Mouse (Mus musculus) liver, postnatal 0 days (tissue): Measurements from ENCODE around the gene Dynll1. TPM values are rescaled to one million over a fixed set of nuclear protein-coding genes. Genes with fewer than 3 reads are reported as not detected.

ENCODE experiments used
- ATAC-seq: fragments of 200-750 bp; cut with Nextera tagmentation; 2 replicates; pipeline ENCODE4 v1.8.0; 2017; ENCODE audit warnings: mild to moderate bottlenecking, moderate library complexity
- DNase-seq: peaks from one replicate; pipeline ENCODE4 v3.0.0-alpha.2; 2016
- H3K27ac ChIP-seq: fragments of 300-500 bp; sonication (generic); 2 replicates; pipeline ENCODE4 v1.5.1; 2014; ENCODE audit warnings: antibody characterized with exemption, moderate library complexity, mild to moderate bottlenecking, low read depth
- H3K27me3 ChIP-seq: fragments of 300-500 bp; sonication (generic); 2 replicates; pipeline ENCODE4 v1.6.1; 2014; ENCODE audit warnings: low read length, control low read depth, mixed read lengths; ENCODE audit not compliant: insufficient read depth
- H3K36me3 ChIP-seq: fragments of 300-500 bp; sonication (generic); replicated peaks from 2 replicates; pipeline ENCODE4 v1.6.1; 2014; ENCODE audit warnings: mild to moderate bottlenecking, control low read depth, low read length, moderate library complexity, mixed read lengths; ENCODE audit not compliant: insufficient read depth
- H3K4me1 ChIP-seq: fragments of 300-500 bp; sonication (generic); 2 replicates; pipeline ENCODE4 v1.6.1; 2014; ENCODE audit warnings: antibody characterized with exemption, mild to moderate bottlenecking, control low read depth; ENCODE audit not compliant: insufficient read depth
- H3K4me2 ChIP-seq: fragments of 300-500 bp; sonication (generic); 2 replicates; pipeline ENCODE4 v1.6.1; 2014; ENCODE audit warnings: low read depth, mild to moderate bottlenecking, low read length, moderate library complexity, mixed read lengths
- H3K4me3 ChIP-seq: fragments of 300-500 bp; sonication (generic); 2 replicates; pipeline ENCODE4 v1.5.1; 2014; ENCODE audit warnings: low read depth, low read length
- H3K9ac ChIP-seq: fragments of 300-500 bp; sonication (generic); replicated peaks from 2 replicates; pipeline ENCODE4 v1.6.1; 2014; ENCODE audit warnings: mild to moderate bottlenecking, moderate library complexity
- H3K9me3 ChIP-seq: fragments of 300-500 bp; sonication (generic); 2 replicates; pipeline ENCODE4 v1.6.1; 2016; ENCODE audit warnings: mild to moderate bottlenecking, control low read depth, low read length, mixed read lengths
- CTCF ChIP-seq: sonication (generic); IDR thresholded peaks from 2 replicates; pipeline ENCODE4 v1.5.1; 2016; ENCODE audit warnings: antibody characterized with exemption, low read depth
- EP300 ChIP-seq: IDR thresholded peaks from 2 replicates; pipeline ENCODE4 v1.6.1; 2016; ENCODE audit warnings: antibody characterized with exemption, low read depth, mild to moderate bottlenecking
- WGBS: fragments of 180-500 bp; shearing (Covaris S2); extraction: QIAGEN DNeasy Blood & Tissue Kit; methylation state at CpG from one replicate; pipeline ENCODE4 v1.1.7; 2014; ENCODE audit not compliant: insufficient replicate concordance; 5-methylcytosine and 5-hydroxymethylcytosine counted together
- polyA plus RNA-seq: library from polyadenylated mRNA; unstranded; fragments of >200 nt; fragmentation: Nextera tagmentation; extraction: Ambion mirVana; gene quantifications from 2 replicates; pipeline ENCODE4 v1.2.1, GENCODE M21; 2015

Dynll1 gene
- polyA plus RNA-seq = 388 and 399 TPM in 2 replicates

DNA sequence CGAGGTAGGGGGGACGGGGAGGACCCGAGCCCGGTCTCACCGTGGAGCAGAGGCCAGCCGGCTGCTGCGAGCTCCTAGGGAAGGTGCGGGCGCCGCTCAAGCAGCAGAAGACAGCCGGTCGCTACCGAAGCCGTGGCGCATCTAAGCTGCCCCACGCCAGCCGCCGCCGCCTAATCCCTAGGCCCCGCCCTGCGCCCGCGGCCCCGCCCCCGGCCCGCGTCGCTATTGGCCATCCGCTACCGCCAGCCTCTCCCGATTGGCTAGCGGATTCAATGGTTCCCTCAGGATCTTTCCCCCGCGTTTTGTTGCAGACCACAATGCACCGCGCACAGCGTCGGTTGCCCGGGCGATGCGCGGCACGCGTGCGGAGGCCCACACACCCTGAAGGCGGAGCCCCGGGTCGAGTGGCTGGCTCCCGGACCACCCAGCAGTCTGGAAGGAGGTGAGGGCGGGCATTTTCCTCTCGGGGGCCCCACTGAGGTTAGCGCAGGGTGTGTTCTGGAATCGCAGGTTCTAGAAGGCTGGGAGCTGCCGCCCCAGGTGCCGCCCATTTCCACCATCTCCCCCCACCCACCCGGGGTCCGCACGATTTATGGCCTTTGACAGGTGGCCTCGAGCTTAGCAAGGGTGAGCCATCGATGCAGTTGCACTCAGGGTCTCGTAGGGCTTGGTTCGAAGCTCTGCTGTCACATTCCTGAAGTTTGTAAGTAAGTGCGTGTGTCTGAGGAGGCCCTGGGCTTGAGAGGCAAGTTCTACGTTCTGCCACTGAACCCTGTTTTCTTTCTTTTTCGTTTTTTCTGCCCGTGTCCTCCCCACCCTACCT lies at the start of gene Dynll1:
Gene Dynll1 (minus strand): TSS at position 208 of the 823 bp plus-strand sequence.
- WGBS = under 1% methylated on average over 65 of the region's 66 CpGs
- no peaks in the 10 kb centered on the region for H3K9me3 ChIP-seq
- ATAC-seq (peak; percentile 97), DNase-seq (peak; percentile 99)
- H3K36me3 ChIP-seq = peaks cover 22% of the 10 kb centered on the region
- H3K27me3 ChIP-seq = no peaks in the 10 kb centered on the region
- TF ChIP-seq CTCF (peak; percentile 30; the same call in 1 of the 2 replicates), EP300 (peak; percentile 28; the same call in 1 of the 2 replicates)
- peak within 1 kb of the TSS; percentile 92 for H3K27ac ChIP-seq
- H3K4me1 ChIP-seq = peaks cover 18% of the 10 kb centered on the region
- peak within 1 kb of the TSS; percentile 99 for H3K4me2 ChIP-seq
- H3K4me3 ChIP-seq = peak within 1 kb of the TSS; percentile 95
- H3K9ac ChIP-seq = peak within 1 kb of the TSS; percentile 91

GRCm38 (mm10) chr5:115349225-115349555 lies 48.4 kb upstream of the Dynll1 start:
- Histone ChIP-seq H3K36me3 (peaks cover 18% of the 10 kb centered on the region), H3K4me1 (peaks cover 16% of the 10 kb centered on the region), H3K9ac (peak overlapping the region; percentile 62), H3K4me2 (peak overlapping the region; percentile 83), H3K27ac (peak overlapping the region; percentile 76), H3K9me3 (0 out of 2 replicates have a peak, but pooled peaks cover 2% of the 10 kb centered on the region), H3K27me3 (no peaks in the 10 kb centered on the region), H3K4me3 (peak overlapping the region; percentile 91)
- no peak; the same call in 1 of the 2 replicates for TF ChIP-seq CTCF
- TF ChIP-seq EP300 = no peak
- DNase-seq (no peak), ATAC-seq (peak; percentile 28)
- under 1% methylated on average over 18 of the region's 18 CpGs for WGBS

GRCm38 (mm10) chr5:115348546-115349224 lies 47.9 kb upstream of the Dynll1 start, which contains the start of gene Cox6a1:
Cox6a1 (minus strand) TSS chr5:115348981.
- H3K4me3 ChIP-seq = peak within 1 kb of the TSS; percentile 91
- peak within 1 kb of the TSS; percentile 89 for H3K4me2 ChIP-seq
- ATAC-seq (peak; percentile 93), DNase-seq (peak; percentile 99)
- under 1% methylated on average over 61 of the region's 74 CpGs for WGBS
- H3K9me3 ChIP-seq = 0 out of 2 replicates have a peak, but pooled peaks cover 2% of the 10 kb centered on the region
- TF ChIP-seq CTCF (peak; percentile 39), EP300 (no peak)
- H3K27me3 ChIP-seq = no peaks in the 10 kb centered on the region
- H3K27ac ChIP-seq = peak within 1 kb of the TSS; percentile 76
- H3K4me1 ChIP-seq = peaks cover 16% of the 10 kb centered on the region
- H3K36me3 ChIP-seq = peaks cover 23% of the 10 kb centered on the region
- H3K9ac ChIP-seq = peak within 1 kb of the TSS; percentile 87

- H3K9me3 ChIP-seq = 0 out of 2 replicates have a peak, but pooled peaks cover 2% of the 10 kb centered on the region
- TF ChIP-seq CTCF = peak; percentile 97
- no peak for TF ChIP-seq EP300
- ATAC-seq = peak; percentile 49
- H3K36me3 ChIP-seq = peaks cover 35% of the 10 kb centered on the region
- WGBS = 0% methylated on average over 5 of the region's 5 CpGs
- peaks cover 16% of the 10 kb centered on the region for H3K4me1 ChIP-seq
- H3K27me3 ChIP-seq = no peaks in the 10 kb centered on the region
- peak overlapping the region; percentile 68; the same call in 1 of the 2 replicates for H3K27ac ChIP-seq
- DNase-seq = peak; percentile 90
- peak overlapping the region; percentile 89 for H3K4me2 ChIP-seq
- peak overlapping the region; percentile 91 for H3K4me3 ChIP-seq
- H3K9ac ChIP-seq = peak overlapping the region; percentile 87
Measured at GRCm38 (mm10) chr5:115347564-115347963, 46.8 kb upstream of the Dynll1 start.

GRCm38 (mm10) chr5:115341314-115342165 lies 40.7 kb upstream of the Dynll1 start:
- peaks cover 18% of the 10 kb centered on the region for H3K4me1 ChIP-seq
- peak overlapping the region; percentile 93 for H3K9ac ChIP-seq
- no peaks in the 10 kb centered on the region for H3K9me3 ChIP-seq
- no peaks in the 10 kb centered on the region for H3K27me3 ChIP-seq
- 7% methylated on average over 36 of the region's 36 CpGs for WGBS
- TF ChIP-seq EP300 (no peak), CTCF (no peak)
- peaks cover 38% of the 10 kb centered on the region for H3K36me3 ChIP-seq
- peak overlapping the region; percentile 89 for H3K27ac ChIP-seq
- H3K4me2 ChIP-seq = peak overlapping the region; percentile 81
- ATAC-seq = peak; percentile 46
- no peak for DNase-seq
- H3K4me3 ChIP-seq = peak overlapping the region; percentile 95
